Mouse (Mus musculus) right cerebral cortex, postnatal 10 days (tissue): ENCODE measurements at regions not wholly inside any gene's neighbourhood (a gene's known extent, or its start where the extent isn't known, plus 50 kb on each side); places are given as distances from the start of the nearest gene placed in this dataset.
A peak's percentile ranks its signal among the peaks of the same experiment; 100 is the strongest.

Source experiments
- DNase-seq, 2 experiments: peaks; one replicate each; pipeline ENCODE4 v3.0.0; 2021; ENCODE audit warnings: low spot score in 2 of 2

GRCm38 (mm10) chr11:114331579-114332150, 264.8 kb upstream of the Sdk2 start:
- DNase-seq: no peak

GRCm38 (mm10) chr11:114330316-114330715, 263.5 kb upstream of the Sdk2 start:
- DNase-seq: no peak

- no peak for DNase-seq
These were observed 255.8 kb upstream of the Sdk2 start for GRCm38 (mm10) chr11:114322627-114323026.

GRCm38 (mm10) chr11:114321974-114322373, 255.1 kb upstream of the Sdk2 start:
- no peak for DNase-seq

GRCm38 (mm10) chr11:114321527-114321926, 254.7 kb upstream of the Sdk2 start:
- no peak for DNase-seq

- DNase-seq: no peak
These were observed 248.4 kb upstream of the Sdk2 start for GRCm38 (mm10) chr11:114315274-114315673.

- no peak for DNase-seq
These were observed 246.8 kb upstream of the Sdk2 start for GRCm38 (mm10) chr11:114313652-114314051.

- DNase-seq: no peak
These were observed 244.8 kb upstream of the Sdk2 start for GRCm38 (mm10) chr11:114311640-114312039.

- peak; percentile 66 to 70 for DNase-seq
These were observed 236.9 kb upstream of the Sdk2 start for GRCm38 (mm10) chr11:114303636-114304354.

GRCm38 (mm10) chr11:114300611-114301319, 233.9 kb upstream of the Sdk2 start:
- DNase-seq: no peak

GRCm38 (mm10) chr11:114296816-114297334, 230.0 kb upstream of the Sdk2 start:
- no peak for DNase-seq

- DNase-seq: no peak
These were observed 227.8 kb upstream of the Sdk2 start for GRCm38 (mm10) chr11:114294511-114295250.

GRCm38 (mm10) chr11:114291258-114291657, 224.4 kb upstream of the Sdk2 start:
- DNase-seq: no peak

- DNase-seq: no peak
These were observed 223.1 kb upstream of the Sdk2 start for GRCm38 (mm10) chr11:114289946-114290345.

GRCm38 (mm10) chr11:114284820-114285666, 218.2 kb upstream of the Sdk2 start:
- peak; percentile 58 to 62 for DNase-seq

- DNase-seq: peak in 1 of 2 experiments; percentile 54
These were observed 216.4 kb upstream of the Sdk2 start for GRCm38 (mm10) chr11:114283208-114283607.

GRCm38 (mm10) chr11:114282566-114282965, 215.7 kb upstream of the Sdk2 start:
- DNase-seq: no peak

GRCm38 (mm10) chr11:114281846-114282245, 215.0 kb upstream of the Sdk2 start:
- no peak for DNase-seq

GRCm38 (mm10) chr11:114281041-114281695, 214.3 kb upstream of the Sdk2 start:
- DNase-seq: no peak

- no peak for DNase-seq
These were observed 210.9 kb upstream of the Sdk2 start for GRCm38 (mm10) chr11:114277513-114278304.
